Mouse (Mus musculus) ES-Bruce4 (cell line): ENCODE results near the gene Atg7. TPM values are rescaled to one million over a fixed set of nuclear protein-coding genes. Genes with fewer than 3 reads are reported as not detected.

Experiments
- H3K27ac ChIP-seq: 2 replicates; pipeline ENCODE4 v1.5.1; 2012; ENCODE audit warnings: low read length, inconsistent platforms; ENCODE audit not compliant: insufficient read depth
- H3K27me3 ChIP-seq: 2 replicates; pipeline ENCODE4 v1.6.1; 2012; ENCODE audit warnings: mild to moderate bottlenecking, low read length, inconsistent platforms; ENCODE audit not compliant: control insufficient read depth, poor library complexity, insufficient read depth, severe bottlenecking
- H3K36me3 ChIP-seq: 2 replicates; pipeline ENCODE4 v1.6.1; 2012; ENCODE audit warnings: inconsistent platforms, mild to moderate bottlenecking, low read length, moderate library complexity; ENCODE audit not compliant: control insufficient read depth, poor library complexity, insufficient read depth, severe bottlenecking
- H3K4me1 ChIP-seq: one replicate; pipeline ENCODE4 v1.8.1; 2011; ENCODE audit warnings: low read length; ENCODE audit not compliant: control insufficient read depth, insufficient read depth
- H3K4me3 ChIP-seq: 2 replicates; pipeline ENCODE4 v1.5.1; 2011; ENCODE audit warnings: low read depth, mild to moderate bottlenecking, low read length
- H3K9ac ChIP-seq: 2 replicates; pipeline ENCODE4 v1.6.1; 2012; ENCODE audit warnings: low read depth, mild to moderate bottlenecking, inconsistent platforms; ENCODE audit not compliant: poor library complexity, severe bottlenecking
- H3K9me3 ChIP-seq: replicated peaks from 2 replicates; pipeline ENCODE4 v1.6.1; 2012; ENCODE audit warnings: mild to moderate bottlenecking, low read length, inconsistent platforms; ENCODE audit not compliant: control insufficient read depth, poor library complexity, insufficient read depth, severe bottlenecking
- CTCF ChIP-seq: IDR thresholded peaks from one replicate; pipeline ENCODE4 v1.8.1; 2011; ENCODE audit warnings: low read depth, low read length
- EP300 ChIP-seq: IDR thresholded peaks from 2 replicates; pipeline ENCODE4 v1.6.1; 2011; ENCODE audit warnings: low read depth, low read length; ENCODE audit not compliant: insufficient read depth
- POLR2A ChIP-seq: IDR thresholded peaks from one replicate; pipeline ENCODE4 v1.8.1; 2011; ENCODE audit warnings: low read length; ENCODE audit not compliant: insufficient read depth
- polyA plus RNA-seq: library from polyadenylated mRNA; stranded (reverse); fragments of >200 nt; gene quantifications from 2 replicates; pipeline ENCODE4 v1.2.4, GENCODE M21; 2011; ENCODE audit warnings: low read depth; ENCODE audit not compliant: missing spikeins, insufficient read depth, insufficient read length

Atg7 gene
- polyA plus RNA-seq, 1 experiment = 18.0 TPM

GRCm38 (mm10) chr6:114895191-114895590, 252.3 kb downstream of the Atg7 start:
- Histone ChIP-seq H3K9me3 (no peaks in the 10 kb centered on the region), H3K9ac (no peak overlapping the region), H3K4me3 (no peak overlapping the region), H3K36me3 (no peaks in the 10 kb centered on the region), H3K4me1 (no peaks in the 10 kb centered on the region), H3K27ac (no peak overlapping the region), H3K27me3 (no peaks in the 10 kb centered on the region)
- TF ChIP-seq POLR2A (no peak), CTCF (no peak), EP300 (no peak)

GRCm38 (mm10) chr6:114896281-114896680, 253.4 kb downstream of the Atg7 start:
- H3K4me3 ChIP-seq = no peak overlapping the region
- no peaks in the 10 kb centered on the region for H3K9me3 ChIP-seq
- no peaks in the 10 kb centered on the region for H3K36me3 ChIP-seq
- H3K27ac ChIP-seq = no peak overlapping the region
- no peak overlapping the region for H3K9ac ChIP-seq
- no peaks in the 10 kb centered on the region for H3K27me3 ChIP-seq
- peaks cover 1% of the 10 kb centered on the region for H3K4me1 ChIP-seq
- TF ChIP-seq CTCF (no peak), EP300 (no peak), POLR2A (no peak)

DNA sequence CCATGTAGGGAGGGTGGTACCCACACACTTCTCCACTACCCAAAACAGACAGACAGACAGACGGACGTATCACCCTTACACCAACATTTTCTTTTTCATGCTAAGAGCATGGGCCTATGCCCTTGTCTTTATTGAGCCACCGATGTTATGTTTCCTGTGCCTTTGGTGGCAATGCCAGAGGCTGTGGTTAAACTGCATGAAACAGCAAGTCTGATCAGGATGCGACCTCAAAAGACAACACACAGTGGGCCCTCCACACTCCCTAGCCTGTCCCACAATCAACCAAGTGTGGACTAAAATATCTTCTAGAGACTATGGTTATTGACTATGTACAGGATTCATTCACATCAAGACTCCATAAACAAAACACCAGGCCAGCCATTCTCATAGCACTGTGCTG, 256.1 kb downstream of the Atg7 start:
- no peaks in the 10 kb centered on the region for H3K36me3 ChIP-seq
- no peaks in the 10 kb centered on the region for H3K27me3 ChIP-seq
- no peaks in the 10 kb centered on the region for H3K9me3 ChIP-seq
- peaks cover 2% of the 10 kb centered on the region for H3K4me1 ChIP-seq
- H3K27ac ChIP-seq = no peak overlapping the region
- H3K4me3 ChIP-seq = no peak overlapping the region
- H3K9ac ChIP-seq = no peak overlapping the region
- TF ChIP-seq POLR2A = no peak
- no peak for TF ChIP-seq CTCF
- TF ChIP-seq EP300 = no peak

GRCm38 (mm10) chr6:114899652-114900051, 256.8 kb downstream of the Atg7 start:
- no peak overlapping the region for H3K27ac ChIP-seq
- TF ChIP-seq POLR2A (no peak), EP300 (no peak), CTCF (no peak)
- H3K9ac ChIP-seq = no peak overlapping the region
- no peaks in the 10 kb centered on the region for H3K36me3 ChIP-seq
- no peak overlapping the region for H3K4me3 ChIP-seq
- peaks cover 2% of the 10 kb centered on the region for H3K4me1 ChIP-seq
- H3K9me3 ChIP-seq = no peaks in the 10 kb centered on the region
- no peaks in the 10 kb centered on the region for H3K27me3 ChIP-seq

DNA sequence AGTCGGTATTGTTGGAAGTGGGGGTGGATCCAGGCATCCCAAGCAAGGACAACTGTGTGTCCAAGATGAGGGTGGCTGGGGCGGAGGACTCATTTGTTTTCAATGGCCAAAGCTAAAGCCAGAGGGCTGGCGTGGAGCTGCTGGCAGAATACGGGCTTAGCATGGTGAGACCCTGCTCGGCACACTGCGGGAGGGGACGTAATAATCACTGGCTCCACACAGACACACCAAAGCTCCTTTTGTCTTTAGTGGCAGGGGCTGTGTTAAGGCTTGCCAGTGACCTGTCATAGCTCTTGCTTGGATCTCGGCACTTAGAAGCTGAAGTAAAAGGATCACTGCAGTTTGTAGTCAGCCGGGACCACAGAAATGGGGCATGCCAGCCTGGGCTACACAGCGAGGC, 257.3 kb downstream of the Atg7 start:
- TF ChIP-seq EP300 (no peak), POLR2A (no peak), CTCF (no peak)
- Histone ChIP-seq H3K27me3 (no peaks in the 10 kb centered on the region), H3K9ac (no peak overlapping the region), H3K27ac (no peak overlapping the region), H3K9me3 (no peaks in the 10 kb centered on the region), H3K4me3 (no peak overlapping the region), H3K4me1 (peaks cover 2% of the 10 kb centered on the region), H3K36me3 (no peaks in the 10 kb centered on the region)

GRCm38 (mm10) chr6:114901321-114901824, 258.5 kb downstream of the Atg7 start:
- Histone ChIP-seq H3K4me3 (no peak overlapping the region), H3K9ac (no peak overlapping the region), H3K9me3 (no peaks in the 10 kb centered on the region), H3K27me3 (no peaks in the 10 kb centered on the region), H3K27ac (no peak overlapping the region), H3K4me1 (peaks cover 2% of the 10 kb centered on the region), H3K36me3 (no peaks in the 10 kb centered on the region)
- TF ChIP-seq EP300 (no peak), POLR2A (no peak), CTCF (no peak)
